Mouse (Mus musculus): Measurements from ENCODE around the gene Sppl2b.

Sppl2b gene

DNA sequence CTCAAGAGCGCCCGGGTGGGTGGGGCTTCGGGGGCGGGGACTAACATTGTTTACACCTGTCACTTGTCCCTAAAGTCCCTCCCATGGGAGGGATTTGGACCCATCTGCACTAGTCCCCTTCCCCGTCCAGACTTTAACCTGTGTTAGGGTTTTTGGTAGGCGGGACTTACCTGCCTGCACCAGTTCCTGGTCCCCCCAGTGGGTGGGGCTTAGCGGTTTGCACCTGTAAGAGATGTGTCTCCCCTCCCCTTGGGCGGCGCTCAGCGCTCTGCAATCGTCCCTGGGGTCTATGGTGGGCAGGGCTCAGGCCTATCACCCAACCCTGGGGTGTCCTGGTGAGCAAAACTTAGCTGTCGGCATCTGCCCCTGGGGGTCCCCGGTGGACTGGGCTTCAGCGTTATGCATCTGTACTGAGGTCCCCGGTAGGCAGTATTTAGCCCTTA is 62.3 kb downstream of the Sppl2b start:
- in situ Hi-C loops (cut with MboI, MseI) = no loop called here

DNA sequence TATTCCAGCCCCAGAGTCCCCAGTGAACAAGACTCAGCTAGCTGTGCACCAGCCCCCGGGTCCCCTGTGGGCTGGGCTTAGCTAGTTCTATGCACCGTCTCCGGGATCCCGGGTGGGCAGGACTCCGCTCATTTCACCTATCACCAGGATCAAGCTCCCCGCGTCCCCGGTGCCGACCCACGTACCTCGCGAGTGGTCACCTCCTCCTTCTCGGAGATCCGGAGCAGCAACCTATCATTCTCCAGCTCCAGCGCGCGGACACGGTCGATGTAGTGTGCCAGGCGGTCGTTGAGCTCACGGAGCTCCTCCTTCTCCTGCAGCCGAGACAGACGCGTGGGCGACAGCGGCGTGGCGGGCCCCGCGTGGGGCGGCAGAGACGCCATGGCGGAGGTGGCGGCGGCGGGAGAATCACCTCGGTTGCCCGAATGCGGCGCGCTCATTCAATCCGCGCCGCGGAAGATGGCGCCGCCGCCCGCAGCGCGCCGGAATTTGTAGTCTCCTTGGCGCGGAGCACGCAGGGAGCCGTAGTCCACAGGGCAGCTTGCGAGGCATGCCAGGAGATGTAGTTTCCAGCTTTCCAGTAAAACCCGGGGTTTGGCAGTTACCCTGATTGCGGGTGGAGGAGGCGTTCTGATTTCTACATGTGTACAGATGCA is 62.8 kb downstream of the Sppl2b start, which contains the start of gene Lmnb2:
TSS of gene Lmnb2 (minus strand) at position 467 of the 656 bp plus-strand sequence.
- in situ Hi-C loops (cut with MboI, MseI) = no loop called here

All from T-helper 2 cell (primary cell).